Mouse (Mus musculus) embryonic fibroblast, embryonic 13.5 days (primary cell): ENCODE measurements around the gene Trim41.

Source experiments
- CTCF ChIP-seq: IDR thresholded peaks from 2 replicates; pipeline ENCODE4 v1.5.1; 2011; ENCODE audit warnings: mild to moderate bottlenecking, control low read depth, low read length, moderate library complexity, borderline replicate concordance; ENCODE audit not compliant: insufficient read depth
- POLR2A ChIP-seq: IDR thresholded peaks from 2 replicates; pipeline ENCODE4 v1.6.1; 2011; ENCODE audit warnings: low read depth, mild to moderate bottlenecking, control low read depth, low read length, moderate library complexity

DNA sequence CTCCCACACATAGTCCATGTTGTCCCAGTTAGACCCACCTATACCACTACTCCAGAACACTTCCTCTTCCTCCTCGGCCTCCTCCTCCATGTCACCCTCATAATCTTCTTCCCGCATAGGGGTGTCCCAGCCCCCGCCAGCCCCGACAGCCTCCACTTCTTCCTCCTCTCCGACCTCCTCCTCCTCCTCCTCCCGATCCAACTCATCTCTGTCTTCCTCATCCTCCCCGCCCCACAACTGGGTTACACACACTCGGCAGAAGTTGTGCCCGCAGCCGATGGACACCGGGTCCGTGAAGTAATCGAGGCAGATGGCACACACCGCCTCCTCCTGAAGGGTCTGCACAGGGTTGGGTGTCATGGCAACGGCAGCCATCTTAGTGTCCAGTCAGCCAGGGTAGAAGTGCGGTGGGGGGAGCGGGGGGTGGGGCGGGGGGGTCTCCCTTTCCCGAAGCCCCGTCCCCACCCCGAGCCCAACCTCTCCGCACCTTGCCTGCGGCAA, 822 bp downstream of the Trim41 start:
- TF ChIP-seq CTCF (no peak), POLR2A (no peak)
